Mouse (Mus musculus): ENCODE measurements at regions not wholly inside any gene's neighbourhood (a gene's known extent, or its start where the extent isn't known, plus 50 kb on each side); places are given as distances from the start of the nearest gene placed in this dataset.

DNA sequence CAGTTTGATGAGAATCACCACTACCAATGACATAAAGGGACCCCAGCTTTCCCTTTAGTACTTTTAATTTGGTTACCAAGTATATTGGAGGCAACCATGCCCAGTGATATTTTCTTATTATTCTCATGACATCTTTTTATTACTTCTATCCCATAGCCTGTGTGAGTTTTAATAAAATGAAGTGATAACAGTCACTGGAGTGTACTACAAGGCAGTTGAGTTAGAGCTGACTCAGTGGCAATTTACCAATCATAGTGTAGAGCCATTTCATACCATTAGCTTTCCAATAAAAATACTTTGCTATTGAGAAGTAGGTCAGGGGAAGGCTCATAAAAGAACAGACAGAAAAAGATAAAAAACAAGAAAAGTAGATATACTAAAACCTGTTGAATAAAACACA, 353.2 kb upstream of the Galntl6 start:
- H3K36me3 ChIP-seq (ENCODE audit: control insufficient read depth, insufficient read depth, low read length, poor library complexity, severe bottlenecking): no peaks in the 10 kb centered on the region
- H3K4me1 ChIP-seq (ENCODE audit: control insufficient read depth in 2 of 2, insufficient read depth in 2 of 2, low read length in 2 of 2, poor library complexity in 1 of 2): no peaks in the 10 kb centered on the region
- H3K9me3 ChIP-seq (ENCODE audit: control insufficient read depth, insufficient read depth, low read depth, low read length): no peaks in the 10 kb centered on the region
- H3K27ac ChIP-seq (ENCODE audit: insufficient read depth, low read depth, low read length, poor library complexity, severe bottlenecking): no peak overlapping the region
- no peak for DNase-seq (ENCODE audit: low read depth, low spot score)
- H3K9ac ChIP-seq (ENCODE audit: insufficient read depth, low read depth, low read length, poor library complexity, severe bottlenecking): no peak overlapping the region
- no peak for TF ChIP-seq HCFC1 (IDR thresholded peaks at IDR 0.05; ENCODE audit: borderline replicate concordance, insufficient read depth, low read length)
- in situ Hi-C loops (cut with MboI; ENCODE audit: low sequenced_read_pairs in 2 of 2, unreplicated experiment in 2 of 2): no loop called here
- no peak overlapping the region for H3K4me3 ChIP-seq (ENCODE audit: insufficient read depth in 1 of 2, low read depth in 1 of 2, low read length in 2 of 2, poor library complexity in 1 of 2, severe bottlenecking in 1 of 2)

GRCm38 (mm10) chr8:59232799-59233198, 320.4 kb upstream of the Galntl6 start:
- H3K36me3 ChIP-seq (ENCODE audit: control insufficient read depth, insufficient read depth, low read length, poor library complexity, severe bottlenecking): no peaks in the 10 kb centered on the region
- no peaks in the 10 kb centered on the region for H3K4me1 ChIP-seq (ENCODE audit: control insufficient read depth in 2 of 2, insufficient read depth in 2 of 2, low read length in 2 of 2, poor library complexity in 1 of 2)
- no peak overlapping the region for H3K27ac ChIP-seq (ENCODE audit: insufficient read depth, low read depth, low read length, poor library complexity, severe bottlenecking)
- no peaks in the 10 kb centered on the region for H3K9me3 ChIP-seq (ENCODE audit: control insufficient read depth, insufficient read depth, low read depth, low read length)
- DNase-seq (ENCODE audit: low read depth, low spot score): no peak
- no peak overlapping the region for H3K9ac ChIP-seq (ENCODE audit: insufficient read depth, low read depth, low read length, poor library complexity, severe bottlenecking)
- in situ Hi-C loops (cut with MboI; ENCODE audit: low sequenced_read_pairs in 2 of 2, unreplicated experiment in 2 of 2): no loop called here
- no peak overlapping the region for H3K4me3 ChIP-seq (ENCODE audit: insufficient read depth in 1 of 2, low read depth in 1 of 2, low read length in 2 of 2, poor library complexity in 1 of 2, severe bottlenecking in 1 of 2)
- TF ChIP-seq HCFC1 (IDR thresholded peaks at IDR 0.05; ENCODE audit: borderline replicate concordance, insufficient read depth, low read length) (no peak), CHD2 (IDR thresholded peaks at IDR 0.05; ENCODE audit: low read depth, low read length) (no peak), ZNF384 (IDR thresholded peaks at IDR 0.05; ENCODE audit: low read depth, low read length) (no peak), ZC3H11A (IDR thresholded peaks at IDR 0.05; ENCODE audit: borderline replicate concordance, low read depth, low read length) (no peak), MAFK (IDR thresholded peaks at IDR 0.05; ENCODE audit: insufficient read depth, low read depth, low read length) (no peak)

GRCm38 (mm10) chr8:59224665-59225064, 312.2 kb upstream of the Galntl6 start:
- TF ChIP-seq MAFK (IDR thresholded peaks at IDR 0.05; ENCODE audit: insufficient read depth, low read depth, low read length): no peak
- TF ChIP-seq CHD2 (IDR thresholded peaks at IDR 0.05; ENCODE audit: low read depth, low read length): no peak
- TF ChIP-seq ZC3H11A (IDR thresholded peaks at IDR 0.05; ENCODE audit: borderline replicate concordance, low read depth, low read length): no peak
- TF ChIP-seq ZNF384 (IDR thresholded peaks at IDR 0.05; ENCODE audit: low read depth, low read length): no peak
- TF ChIP-seq HCFC1 (IDR thresholded peaks at IDR 0.05; ENCODE audit: borderline replicate concordance, insufficient read depth, low read length): no peak
- DNase-seq (ENCODE audit: low read depth, low spot score): no peak
- no peaks in the 10 kb centered on the region for H3K4me1 ChIP-seq (ENCODE audit: control insufficient read depth in 2 of 2, insufficient read depth in 2 of 2, low read length in 2 of 2, poor library complexity in 1 of 2)
- no peaks in the 10 kb centered on the region for H3K36me3 ChIP-seq (ENCODE audit: control insufficient read depth, insufficient read depth, low read length, poor library complexity, severe bottlenecking)
- H3K9ac ChIP-seq (ENCODE audit: insufficient read depth, low read depth, low read length, poor library complexity, severe bottlenecking): no peak overlapping the region
- no peak overlapping the region for H3K27ac ChIP-seq (ENCODE audit: insufficient read depth, low read depth, low read length, poor library complexity, severe bottlenecking)
- in situ Hi-C loops (cut with MboI; ENCODE audit: low sequenced_read_pairs in 2 of 2, unreplicated experiment in 2 of 2): no loop called here
- no peaks in the 10 kb centered on the region for H3K9me3 ChIP-seq (ENCODE audit: control insufficient read depth, insufficient read depth, low read depth, low read length)
- H3K4me3 ChIP-seq (ENCODE audit: insufficient read depth in 1 of 2, low read depth in 1 of 2, low read length in 2 of 2, poor library complexity in 1 of 2, severe bottlenecking in 1 of 2): no peak overlapping the region

DNA sequence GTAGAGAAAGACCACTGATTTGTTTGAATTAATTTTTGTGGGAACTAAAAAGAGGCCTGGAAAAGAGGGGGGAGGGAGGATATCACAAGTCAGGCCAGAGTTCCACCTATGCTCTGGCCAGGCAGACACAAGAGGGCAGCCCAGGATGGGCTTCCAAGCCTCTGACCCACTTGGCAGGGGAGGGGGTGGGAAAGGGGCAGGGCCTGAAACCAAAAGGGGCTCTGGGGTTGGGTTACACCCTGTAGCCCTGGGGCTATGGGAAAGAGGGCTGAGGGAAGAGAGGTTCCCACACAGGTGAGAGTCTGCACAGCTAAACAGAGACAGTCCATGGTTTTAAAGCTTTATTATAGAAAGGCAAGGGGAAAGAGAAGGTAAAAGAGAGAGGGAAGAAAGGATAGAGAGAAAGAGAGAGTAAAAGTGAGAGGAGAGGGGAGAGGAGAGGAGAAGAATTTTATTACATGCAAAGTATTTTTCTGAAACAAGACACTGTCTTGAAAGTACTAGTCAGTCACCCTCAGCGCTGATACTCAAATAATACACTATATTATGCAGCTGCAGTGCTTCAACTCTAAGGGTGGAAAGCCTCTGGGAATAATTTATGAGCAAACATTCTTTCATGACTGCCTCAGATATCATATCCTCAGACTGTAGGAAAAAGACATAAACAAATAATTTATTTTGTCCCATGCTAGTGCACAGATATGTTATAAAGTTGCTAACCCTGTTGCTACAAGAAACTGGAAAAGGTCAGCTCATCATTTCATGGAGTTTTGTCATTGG, 262.3 kb upstream of the Galntl6 start:
- H3K4me1 ChIP-seq (ENCODE audit: control insufficient read depth in 2 of 2, insufficient read depth in 2 of 2, low read length in 2 of 2, poor library complexity in 1 of 2): no peaks in the 10 kb centered on the region
- TF ChIP-seq CHD2 (IDR thresholded peaks at IDR 0.05; ENCODE audit: low read depth, low read length): no peak
- no peak for TF ChIP-seq MAFK (IDR thresholded peaks at IDR 0.05; ENCODE audit: insufficient read depth, low read depth, low read length)
- no peak for TF ChIP-seq ZC3H11A (IDR thresholded peaks at IDR 0.05; ENCODE audit: borderline replicate concordance, low read depth, low read length)
- no peak for TF ChIP-seq HCFC1 (IDR thresholded peaks at IDR 0.05; ENCODE audit: borderline replicate concordance, insufficient read depth, low read length)
- no peak for TF ChIP-seq ZNF384 (IDR thresholded peaks at IDR 0.05; ENCODE audit: low read depth, low read length)
- in situ Hi-C loops (cut with MboI; ENCODE audit: low sequenced_read_pairs in 2 of 2, unreplicated experiment in 2 of 2): no loop called here
- no peak overlapping the region for H3K9ac ChIP-seq (ENCODE audit: insufficient read depth, low read depth, low read length, poor library complexity, severe bottlenecking)
- H3K27ac ChIP-seq (ENCODE audit: insufficient read depth, low read depth, low read length, poor library complexity, severe bottlenecking): no peak overlapping the region
- DNase-seq (ENCODE audit: low read depth, low spot score): no peak
- no peaks in the 10 kb centered on the region for H3K9me3 ChIP-seq (ENCODE audit: control insufficient read depth, insufficient read depth, low read depth, low read length)
- H3K4me3 ChIP-seq (ENCODE audit: insufficient read depth in 1 of 2, low read depth in 1 of 2, low read length in 2 of 2, poor library complexity in 1 of 2, severe bottlenecking in 1 of 2): no peak overlapping the region
- no peaks in the 10 kb centered on the region for H3K36me3 ChIP-seq (ENCODE audit: control insufficient read depth, insufficient read depth, low read length, poor library complexity, severe bottlenecking)

DNA sequence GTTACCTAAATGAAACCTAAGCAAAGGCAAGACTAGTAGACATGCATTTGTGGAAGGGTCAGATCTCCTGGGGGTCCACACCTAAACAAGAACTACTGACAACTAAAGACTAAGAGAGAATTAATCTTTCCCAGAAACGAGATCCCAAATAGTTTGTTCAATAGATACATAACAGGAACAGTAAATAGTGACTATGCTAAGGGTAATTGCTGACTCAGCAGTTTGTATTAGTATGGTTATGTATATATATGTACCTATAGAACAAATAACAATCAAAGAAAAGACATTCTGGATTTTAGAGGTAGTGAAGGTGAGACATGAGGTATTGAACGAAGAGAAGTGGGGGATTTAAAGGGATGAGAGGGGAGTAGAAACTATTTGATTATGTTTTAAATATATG, 218.3 kb upstream of the Galntl6 start:
- in situ Hi-C loops (cut with MboI; ENCODE audit: low sequenced_read_pairs in 2 of 2, unreplicated experiment in 2 of 2): no loop called here
- TF ChIP-seq HCFC1 (IDR thresholded peaks at IDR 0.05; ENCODE audit: borderline replicate concordance, insufficient read depth, low read length): no peak
- TF ChIP-seq ZC3H11A (IDR thresholded peaks at IDR 0.05; ENCODE audit: borderline replicate concordance, low read depth, low read length): no peak
- peak; percentile 96 for TF ChIP-seq MAFK (IDR thresholded peaks at IDR 0.05; ENCODE audit: insufficient read depth, low read depth, low read length)
- no peak for DNase-seq (ENCODE audit: low read depth, low spot score)
- no peak overlapping the region for H3K27ac ChIP-seq (ENCODE audit: insufficient read depth, low read depth, low read length, poor library complexity, severe bottlenecking)
- H3K4me1 ChIP-seq (ENCODE audit: control insufficient read depth in 2 of 2, insufficient read depth in 2 of 2, low read length in 2 of 2, poor library complexity in 1 of 2): no peaks in the 10 kb centered on the region
- H3K9ac ChIP-seq (ENCODE audit: insufficient read depth, low read depth, low read length, poor library complexity, severe bottlenecking): no peak overlapping the region
- no peak overlapping the region for H3K4me3 ChIP-seq (ENCODE audit: insufficient read depth in 1 of 2, low read depth in 1 of 2, low read length in 2 of 2, poor library complexity in 1 of 2, severe bottlenecking in 1 of 2)
- 0 out of 2 replicates have a peak, but pooled peaks cover 3% of the 10 kb centered on the region for H3K9me3 ChIP-seq (ENCODE audit: control insufficient read depth, insufficient read depth, low read depth, low read length)
- no peaks in the 10 kb centered on the region for H3K36me3 ChIP-seq (ENCODE audit: control insufficient read depth, insufficient read depth, low read length, poor library complexity, severe bottlenecking)

Data from ES-E14 (cell line).